Mouse (Mus musculus): ENCODE measurements around the gene Prps1.

DNA sequence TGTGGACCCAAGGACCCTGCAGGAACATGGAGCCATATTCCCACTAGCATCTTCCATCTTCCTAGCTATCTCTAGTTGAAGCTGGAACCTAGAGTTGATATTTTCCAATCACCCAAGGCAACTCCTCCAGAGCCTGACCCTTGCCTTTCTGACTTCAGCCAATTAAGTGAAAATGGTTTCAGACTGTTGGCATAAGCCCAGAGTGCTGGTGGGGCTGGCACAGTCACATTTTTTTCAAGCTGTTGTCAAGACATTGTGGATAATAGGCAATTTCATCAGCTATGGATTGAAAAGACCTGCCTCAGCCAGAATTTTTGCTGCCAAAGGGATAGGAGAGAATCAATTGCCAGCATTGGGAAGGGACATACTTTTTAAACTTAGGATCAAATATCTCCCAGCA lies 18.5 kb upstream of the Prps1 start:
- TF ChIP-seq CTCF (IDR thresholded peaks at IDR 0.05; ENCODE audit: low read depth), result no peak
- TF ChIP-seq EP300 (optimal IDR thresholded peaks at IDR 0.05), result no peak
